Mouse (Mus musculus): ENCODE data around the gene Exo5.

Exo5 gene

DNA sequence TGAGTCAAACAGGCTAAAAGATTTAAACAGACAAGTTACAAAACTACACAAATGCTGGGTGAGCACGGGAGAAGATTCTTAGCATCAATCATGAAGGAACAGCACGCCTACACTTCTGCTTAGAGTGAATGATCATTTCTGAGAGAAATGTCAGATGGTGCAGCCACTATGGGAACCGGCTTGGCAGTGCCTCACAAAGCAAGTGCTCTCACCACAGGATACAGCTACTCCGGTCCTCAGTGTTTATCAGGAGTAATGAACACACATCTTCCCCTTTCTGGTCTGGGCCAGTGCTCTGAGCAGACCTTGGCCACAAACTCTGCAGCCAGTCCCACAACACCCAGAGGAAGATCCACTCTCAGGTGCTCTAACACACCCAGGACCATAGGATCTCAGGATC is 20.3 kb downstream of the Exo5 start:
- no peak for DNase-seq (ENCODE audit: low spot score)

- DNase-seq (ENCODE audit: low spot score), result no peak
These were observed 28.8 kb downstream of the Exo5 start for GRCm38 (mm10) chr4:120895810-120896584.

DNA sequence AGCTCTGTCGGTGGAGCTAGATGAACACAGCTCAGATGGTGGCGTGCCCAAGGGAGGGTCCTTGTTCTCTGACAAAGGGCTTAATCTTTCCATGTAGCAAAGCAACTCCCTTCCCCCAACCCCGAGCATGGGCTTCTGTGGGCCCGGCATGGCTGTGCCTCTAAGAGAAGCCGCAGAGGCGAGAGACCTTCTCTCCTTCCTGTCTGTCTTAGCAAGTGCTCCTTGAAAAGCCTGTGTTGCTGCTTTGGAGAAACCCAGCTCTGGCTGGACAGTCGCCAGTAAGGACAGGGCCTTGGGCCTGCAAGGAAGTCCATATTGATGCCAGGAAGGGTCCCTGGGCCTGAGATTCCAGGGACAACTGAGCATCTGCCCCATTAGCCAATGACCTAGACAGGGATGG is 29.6 kb downstream of the Exo5 start:
- DNase-seq (ENCODE audit: low spot score), result no peak

GRCm38 (mm10) chr4:120894584-120894983 is 30.2 kb downstream of the Exo5 start:
- no peak for DNase-seq (ENCODE audit: low spot score)

DNA sequence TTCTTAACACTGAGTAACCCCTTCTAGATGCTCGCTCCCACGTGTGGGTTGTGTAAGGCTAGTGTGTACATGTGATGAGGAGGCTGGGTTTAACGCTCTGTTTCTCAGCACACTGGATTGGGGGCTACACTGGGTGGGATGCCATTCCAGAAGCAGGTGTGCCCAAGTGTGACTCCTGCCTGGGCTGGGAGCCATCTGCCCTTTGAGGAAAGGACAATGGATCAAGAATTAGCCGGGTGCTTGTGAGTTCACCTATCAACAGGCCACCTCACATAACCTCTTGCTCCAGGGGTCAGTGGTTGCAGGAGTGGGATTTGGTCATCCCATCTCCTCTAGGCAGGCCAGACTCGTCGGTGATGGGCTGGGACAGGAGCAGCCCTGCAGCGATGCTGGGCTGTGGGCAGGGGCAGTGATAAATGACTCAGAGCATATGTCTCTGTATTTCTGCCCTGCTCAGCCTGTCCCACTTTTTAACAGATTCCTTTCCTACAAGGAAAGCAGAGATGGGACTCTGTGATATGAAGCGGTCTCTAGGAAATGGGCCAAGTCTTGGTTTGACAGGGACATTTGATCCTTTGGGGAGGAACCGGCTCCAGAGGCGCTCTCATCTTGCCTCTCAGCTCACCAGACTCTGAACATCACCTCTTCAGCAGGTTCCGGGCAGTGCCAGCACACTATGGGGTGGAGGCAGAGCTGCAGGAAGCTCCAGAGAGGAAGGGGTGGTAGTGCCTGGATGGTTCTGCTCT is 31.0 kb downstream of the Exo5 start:
- DNase-seq (ENCODE audit: low spot score), result no peak

DNA sequence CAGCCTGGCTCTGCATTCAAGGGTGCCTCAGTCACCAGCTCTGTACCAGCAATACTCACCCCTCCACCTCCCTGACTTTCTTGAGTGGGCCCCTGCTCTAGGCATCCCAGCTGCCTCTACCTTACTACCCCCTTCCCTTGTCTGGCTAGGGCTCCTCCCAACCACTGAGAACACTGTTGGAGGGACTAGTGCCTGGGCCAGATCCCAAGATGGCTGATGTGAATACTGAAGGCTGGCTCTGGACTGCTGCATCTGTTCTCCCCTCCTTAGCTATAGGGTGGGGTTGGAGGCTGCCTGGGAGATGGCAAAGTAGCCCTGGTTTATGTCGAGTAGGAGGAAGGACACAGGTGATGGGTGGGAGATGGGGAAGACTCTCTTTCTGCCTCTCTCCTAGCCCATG is 32.3 kb downstream of the Exo5 start:
- no peak for DNase-seq (ENCODE audit: low spot score)

GRCm38 (mm10) chr4:120891960-120892359 is 32.9 kb downstream of the Exo5 start:
- DNase-seq (ENCODE audit: low spot score), result no peak

DNA sequence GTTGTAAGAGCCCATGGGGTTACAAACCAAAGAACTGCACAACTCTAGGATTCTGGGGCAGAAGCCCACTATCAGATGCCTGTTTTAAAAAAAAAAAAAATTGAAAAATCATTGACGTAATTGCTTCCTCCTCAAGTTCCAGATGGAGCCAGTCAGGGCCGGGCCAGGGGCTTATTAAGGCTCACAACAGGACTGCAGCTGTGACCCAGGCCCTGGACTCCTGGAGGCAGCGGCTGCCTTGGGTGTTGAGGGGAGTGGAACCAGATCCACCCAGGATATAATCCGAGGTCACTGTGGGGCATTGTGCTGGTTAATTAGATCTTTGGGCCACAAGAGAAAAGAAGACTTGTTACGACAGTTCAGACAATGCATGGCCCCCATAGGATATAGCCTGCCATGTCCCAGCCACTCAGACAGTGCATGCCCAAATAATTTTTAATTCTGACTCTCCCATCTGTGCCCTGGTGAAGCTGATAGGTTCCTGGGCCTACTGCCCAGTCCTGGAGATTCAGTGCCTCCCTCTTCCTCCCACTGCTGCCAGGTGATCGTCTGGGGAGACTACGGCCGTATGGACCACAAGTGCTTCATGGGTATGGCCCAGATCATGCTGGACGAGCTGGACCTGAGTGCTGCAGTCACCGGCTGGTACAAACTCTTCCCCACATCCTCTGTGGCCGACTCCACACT is 33.9 kb downstream of the Exo5 start:
- DNase-seq (ENCODE audit: low spot score), result no peak

DNA sequence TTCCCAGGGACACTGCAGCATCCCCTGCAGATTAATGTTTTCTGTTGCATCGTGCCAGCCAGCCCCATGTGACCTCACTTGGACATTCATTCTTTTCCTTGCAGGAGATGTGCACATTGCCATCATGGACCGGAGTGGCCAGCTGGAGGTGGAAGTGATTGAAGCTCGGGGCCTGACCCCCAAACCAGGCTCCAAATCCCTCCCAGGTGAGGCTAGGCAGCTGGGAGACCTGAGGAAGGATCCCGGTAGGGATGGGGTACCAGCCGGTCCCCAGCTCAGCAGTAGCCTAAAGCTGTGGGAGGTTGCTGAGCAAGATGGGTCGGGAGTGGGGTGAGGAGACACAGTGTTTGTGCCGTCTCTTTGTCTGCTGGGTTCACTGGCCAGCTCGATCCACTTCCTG is 35.9 kb downstream of the Exo5 start:
- DNase-seq (ENCODE audit: low spot score), result no peak

DNA sequence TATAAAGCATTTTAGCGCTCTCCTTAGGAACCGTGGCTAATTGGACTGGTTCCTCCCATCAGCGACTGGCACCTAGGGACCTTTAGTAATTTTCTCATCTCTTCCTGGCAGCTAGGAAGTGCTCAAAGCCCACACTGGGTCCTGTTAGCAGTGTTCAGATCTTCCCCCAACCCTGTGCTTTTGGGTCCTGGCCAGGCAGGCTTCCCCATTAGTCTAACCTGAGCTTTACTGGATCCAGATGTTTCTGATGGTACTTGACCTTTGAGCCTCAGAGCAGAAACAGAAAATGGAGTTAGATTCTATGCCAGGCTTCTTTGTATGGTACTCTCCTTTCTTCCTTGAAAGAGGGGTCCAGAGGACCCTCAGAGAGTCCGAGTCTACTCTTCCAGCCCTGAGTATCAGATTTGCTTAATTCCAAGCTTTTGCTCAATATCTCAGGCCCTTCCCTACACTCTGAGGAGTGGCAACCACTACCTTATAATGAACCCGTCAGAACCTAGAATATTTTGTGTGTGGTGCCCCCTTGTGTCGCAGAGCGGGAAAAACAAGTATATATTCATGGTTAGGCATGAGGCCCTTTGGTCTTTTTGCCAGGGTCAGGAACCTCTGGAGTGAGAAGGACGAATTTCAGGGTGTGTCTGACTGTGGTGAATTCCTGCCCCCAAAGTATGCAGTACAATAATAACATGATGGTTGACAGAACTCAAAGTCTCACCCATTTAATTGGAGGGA is 37.3 kb downstream of the Exo5 start:
- no peak for DNase-seq (ENCODE audit: low spot score)

GRCm38 (mm10) chr4:120886811-120887210 is 38.0 kb downstream of the Exo5 start:
- DNase-seq (ENCODE audit: low spot score), result no peak

DNA sequence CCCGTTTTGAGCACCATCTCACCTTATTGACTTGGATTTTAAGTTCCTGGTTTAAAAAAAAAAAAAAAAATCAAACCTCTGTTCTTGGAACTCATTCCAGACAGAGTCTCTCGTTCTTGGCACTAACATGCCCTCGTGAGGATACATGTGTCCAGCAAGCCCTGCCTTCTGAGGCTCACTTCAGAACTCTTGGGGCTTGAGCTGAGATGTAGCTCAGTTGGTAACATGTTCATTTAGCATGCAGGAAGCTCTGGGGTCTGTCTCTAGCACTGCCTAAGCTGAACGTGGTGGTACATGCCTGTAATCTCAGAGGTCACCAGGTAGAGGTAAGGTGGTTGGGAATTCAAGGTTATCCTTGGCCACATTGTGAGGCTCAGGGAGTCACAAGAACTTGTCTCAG is 38.7 kb downstream of the Exo5 start:
- DNase-seq (ENCODE audit: low spot score), result no peak

DNA sequence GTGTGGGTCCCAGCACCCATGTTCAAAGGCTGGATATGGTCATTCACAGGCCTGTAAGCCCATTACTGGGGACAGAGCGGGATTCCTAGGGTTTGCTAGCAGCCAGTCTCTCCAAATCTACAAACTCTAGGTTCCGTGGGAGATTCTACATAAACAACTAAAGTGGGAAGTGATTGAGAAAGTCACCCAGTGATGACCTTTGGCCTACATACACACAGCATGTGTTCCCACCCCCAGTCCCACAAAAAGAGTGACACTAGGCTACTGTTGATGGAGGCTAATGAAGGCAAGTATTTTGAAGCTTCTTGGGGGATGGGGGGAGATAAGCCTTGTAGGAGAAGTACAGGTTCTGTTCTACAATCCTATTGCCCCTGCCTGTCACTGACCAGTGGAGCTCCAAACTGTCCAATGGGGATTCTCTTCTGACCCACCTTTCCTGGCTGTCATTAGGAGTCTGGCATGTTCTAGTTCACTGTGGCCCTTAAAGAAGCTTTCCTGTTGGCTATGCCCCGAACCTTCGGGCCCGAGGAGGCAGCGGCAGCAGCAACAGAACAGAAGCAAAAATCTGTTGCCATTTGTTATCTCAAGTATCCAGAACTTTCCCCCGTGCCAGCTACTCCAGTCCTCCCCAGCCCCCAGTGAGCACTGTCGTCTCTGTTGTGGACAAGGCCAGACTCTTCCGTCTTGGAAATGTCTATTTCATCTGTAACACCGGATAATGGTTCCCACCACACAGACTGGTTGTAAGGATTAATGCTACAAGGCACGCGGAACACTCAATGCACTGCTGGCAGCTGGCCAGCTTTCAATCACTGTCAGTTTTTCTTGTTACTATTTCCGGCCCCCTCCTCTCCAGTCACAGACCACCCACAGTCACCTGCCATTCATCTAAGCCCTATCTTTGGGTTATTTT is 39.4 kb downstream of the Exo5 start:
- DNase-seq (ENCODE audit: low spot score), result no peak

DNA sequence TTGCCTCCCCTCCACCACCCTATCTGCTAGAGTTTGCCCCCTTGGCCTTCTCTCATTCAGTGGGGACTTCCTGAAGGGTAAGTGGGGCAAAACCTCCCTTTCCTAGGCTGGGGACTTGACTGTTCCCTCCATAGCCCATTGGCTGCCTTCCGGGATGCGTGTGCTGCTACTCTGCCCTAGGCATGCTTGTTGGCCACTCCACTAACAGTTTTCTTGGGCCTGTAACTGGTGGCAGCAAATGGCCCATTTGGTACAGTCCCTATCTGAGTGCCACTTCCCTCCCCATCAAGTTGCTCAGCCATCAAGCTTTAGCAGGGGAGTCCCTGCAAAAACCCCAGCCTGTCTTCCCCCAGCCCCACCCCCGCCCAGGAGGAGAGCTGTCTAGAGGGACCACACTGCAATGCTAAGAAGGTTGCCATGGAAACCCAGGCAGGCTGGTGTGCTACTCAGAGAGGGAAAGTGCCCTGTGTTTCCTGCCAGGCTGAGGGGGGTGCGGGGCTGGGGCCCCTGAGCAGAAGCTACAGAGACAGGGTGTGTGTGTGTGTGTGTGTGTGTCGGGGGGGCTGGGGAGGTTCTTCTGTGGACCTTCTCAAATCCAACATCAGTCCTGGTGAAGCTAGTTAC is 42.7 kb downstream of the Exo5 start:
- no peak for DNase-seq (ENCODE audit: low spot score)

DNA sequence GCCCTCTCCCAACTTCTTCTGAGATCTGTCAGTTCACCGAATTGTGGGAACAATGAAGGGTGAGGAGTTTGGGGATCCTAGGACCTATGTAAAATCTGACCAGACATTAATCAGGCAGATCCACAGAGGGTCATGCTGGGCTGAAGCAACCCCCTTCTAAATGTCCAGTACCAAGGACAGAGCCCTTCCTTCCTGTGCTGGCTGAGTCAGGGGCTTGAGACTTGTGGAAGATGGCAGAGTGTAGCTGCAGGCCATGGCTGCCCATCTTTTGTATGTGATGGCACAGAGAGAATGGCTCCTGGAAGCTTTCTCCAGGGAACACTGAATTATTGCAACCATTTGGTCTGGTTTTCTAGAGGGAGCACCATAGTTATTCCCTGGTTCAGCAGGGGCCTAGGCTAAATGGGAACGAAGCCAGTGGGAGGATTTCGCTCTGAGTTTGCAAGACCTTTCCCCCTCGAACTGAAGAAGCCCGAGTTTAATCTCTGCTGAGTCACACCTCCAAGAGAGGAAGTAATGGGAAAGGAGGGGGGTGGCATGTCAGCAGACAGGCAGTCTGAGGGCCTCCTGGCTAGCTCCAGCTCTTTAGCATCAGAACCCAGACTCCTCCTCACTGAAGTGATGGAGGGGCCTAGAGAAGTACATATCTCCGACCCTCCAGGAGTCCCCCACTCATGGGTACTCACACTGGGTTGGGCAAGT is 43.9 kb downstream of the Exo5 start:
- no peak for DNase-seq (ENCODE audit: low spot score)

GRCm38 (mm10) chr4:120879386-120879785 is 45.4 kb downstream of the Exo5 start:
- no peak for DNase-seq (ENCODE audit: low spot score)

DNA sequence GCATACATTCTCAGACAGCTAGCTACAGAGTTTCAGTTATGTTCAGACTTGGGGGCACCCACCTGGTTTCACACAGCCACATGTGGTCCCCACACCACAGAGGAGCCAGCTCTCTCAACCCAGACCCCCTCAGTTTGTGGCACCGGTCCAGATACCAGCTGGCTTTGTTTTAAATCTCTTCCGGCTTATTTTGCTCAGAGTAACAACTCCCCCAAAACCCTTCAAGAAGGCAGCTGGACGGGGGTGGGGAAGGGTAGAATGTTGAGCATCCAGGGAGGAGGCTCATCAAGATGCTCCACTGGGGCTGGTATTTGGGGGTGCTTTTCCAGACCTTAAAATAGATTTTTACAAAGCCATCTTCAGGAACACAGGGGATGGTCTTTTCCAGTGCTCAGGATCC is 46.1 kb downstream of the Exo5 start:
- no peak for DNase-seq (ENCODE audit: low spot score)

- DNase-seq (ENCODE audit: low spot score), result no peak
These were observed 48.9 kb downstream of the Exo5 start for GRCm38 (mm10) chr4:120875961-120876360.
